Mouse (Mus musculus): ENCODE data around the gene Asl.
A peak's percentile ranks its signal among the peaks of the same experiment; 100 is the strongest.

Gene Asl

DNA sequence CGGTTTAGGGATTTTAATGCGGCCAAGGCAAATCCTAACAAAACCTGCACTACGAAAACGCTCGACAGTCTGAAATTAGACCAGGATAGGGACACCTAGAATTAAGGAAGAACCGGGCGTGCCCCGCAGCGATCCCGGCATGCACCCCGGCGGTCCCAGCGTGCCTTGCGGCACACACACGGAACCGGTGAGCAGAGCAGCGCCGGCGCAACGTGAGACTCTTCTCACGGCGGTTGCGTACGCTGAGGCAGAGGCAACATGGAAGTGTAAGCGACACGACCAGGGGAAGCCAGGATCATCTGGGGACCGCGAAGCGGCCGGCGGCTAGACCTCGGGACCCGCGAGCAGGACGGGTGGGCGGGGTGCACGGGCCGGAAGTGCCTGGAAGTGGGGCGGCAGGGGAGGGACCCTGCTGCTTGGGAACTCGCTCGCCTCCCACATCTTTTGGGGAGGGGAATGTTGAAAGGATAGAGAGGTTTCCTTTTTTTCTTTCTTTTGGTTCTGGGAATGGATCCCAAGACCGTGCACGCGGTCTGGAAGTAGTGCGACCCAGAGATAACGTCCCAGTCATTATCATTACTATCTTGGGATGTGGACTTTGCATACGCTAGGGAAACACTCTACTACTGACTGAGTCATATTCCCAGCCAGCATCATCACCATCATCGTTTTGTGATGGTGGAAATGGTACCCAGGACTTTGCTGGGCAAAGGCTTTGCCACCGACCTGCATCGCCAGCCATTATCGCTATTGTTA lies at the start of gene Asl, which contains the start of gene Crcp:
TSS of gene Asl (minus strand) at position 106 of the 756 bp plus-strand sequence.
TSS of gene Crcp (plus strand) at position 149 of the 756 bp plus-strand sequence.
- DNase-seq, result peak; percentile 89

DNA sequence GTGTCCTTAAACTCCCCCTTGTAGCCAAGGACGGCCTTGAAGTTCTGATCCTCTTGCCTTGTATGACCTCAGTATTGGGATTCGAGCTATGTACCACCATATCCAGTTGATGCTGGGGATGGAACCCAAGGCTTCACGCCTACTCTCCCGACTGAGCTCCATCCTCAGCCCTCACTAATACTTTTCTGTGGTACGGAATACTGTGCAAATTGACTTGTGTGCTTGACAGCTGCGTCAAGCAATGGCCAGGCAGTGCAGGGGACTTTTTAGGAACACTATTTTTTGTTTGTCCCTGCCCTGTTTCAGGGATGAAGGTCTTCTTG lies 49.7 kb upstream of the Asl start:
- DNase-seq, result no peak

DNA sequence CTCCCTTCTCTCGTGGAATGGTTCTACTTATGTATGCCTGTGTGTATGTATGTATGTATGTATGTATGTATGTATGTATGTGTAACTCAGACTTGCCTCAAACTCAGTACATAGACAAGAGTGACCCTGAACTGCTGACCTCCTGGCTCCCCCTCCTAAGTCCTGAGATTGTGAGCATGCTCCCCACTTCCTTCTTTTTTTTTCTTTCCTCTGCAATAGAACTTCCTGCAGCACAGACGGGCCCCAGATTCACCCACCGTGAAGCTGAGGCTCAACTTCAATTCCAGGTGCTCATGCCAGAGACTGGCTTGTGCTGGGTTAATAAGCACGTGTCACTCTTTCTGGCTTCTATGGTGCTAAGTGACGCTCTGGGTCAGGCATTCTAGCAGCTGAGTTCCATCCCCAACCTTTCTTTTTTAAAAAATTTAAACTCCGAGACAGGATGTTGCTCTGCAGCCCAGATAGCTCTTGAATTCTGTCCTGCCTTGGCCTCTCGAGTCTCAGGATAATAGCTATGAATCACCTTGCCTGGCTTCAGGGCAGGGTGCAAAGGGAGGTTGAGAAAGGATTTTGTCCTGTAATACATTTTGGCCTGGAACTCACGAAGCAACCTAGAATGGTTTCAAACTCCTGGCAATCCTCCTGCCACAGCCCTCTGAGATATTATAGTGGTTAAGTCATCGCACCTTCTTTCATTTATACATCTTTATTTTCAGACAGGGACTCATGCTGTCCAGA lies 49.2 kb upstream of the Asl start:
- no peak for DNase-seq

DNA sequence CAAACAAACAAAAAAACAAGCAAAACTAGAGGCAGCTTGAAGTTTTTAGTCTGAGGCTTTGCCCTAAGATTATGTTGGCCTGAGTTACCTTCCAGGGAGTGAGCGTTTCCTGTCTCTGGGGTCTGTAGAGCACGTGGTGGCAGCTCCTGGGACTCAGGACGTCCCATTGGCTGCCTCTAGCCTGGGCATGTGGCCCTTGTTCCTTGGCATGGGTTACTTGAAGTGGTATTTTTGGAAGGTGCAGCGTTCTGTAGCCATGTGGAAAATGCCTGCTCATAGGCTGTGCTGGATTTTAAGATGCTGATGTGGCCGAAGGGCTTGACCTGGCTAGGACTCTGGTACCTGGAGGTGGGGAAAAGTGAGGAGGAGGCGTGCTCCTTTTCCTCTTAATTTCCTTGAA lies 47.3 kb upstream of the Asl start:
- no peak for DNase-seq

DNA sequence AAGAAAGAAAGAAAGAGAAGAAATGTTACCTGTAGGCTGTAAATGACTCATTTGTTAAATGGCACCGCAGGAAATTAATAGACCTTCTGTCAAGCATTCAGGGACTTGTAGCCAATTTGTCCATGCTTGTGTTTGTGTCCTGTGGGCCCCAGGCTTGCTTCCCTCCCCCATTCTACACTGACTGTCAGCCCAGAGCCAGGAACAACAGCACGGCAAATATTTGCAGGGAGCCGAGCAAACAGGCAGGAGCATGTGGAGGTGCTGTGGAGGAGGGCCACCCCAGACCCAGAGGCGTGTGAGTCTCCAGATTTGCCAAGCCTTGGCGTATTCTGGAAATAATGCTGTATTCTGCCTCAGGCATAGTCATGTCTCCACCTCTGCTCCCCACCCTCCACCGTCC lies 45.4 kb upstream of the Asl start:
- DNase-seq, result no peak

DNA sequence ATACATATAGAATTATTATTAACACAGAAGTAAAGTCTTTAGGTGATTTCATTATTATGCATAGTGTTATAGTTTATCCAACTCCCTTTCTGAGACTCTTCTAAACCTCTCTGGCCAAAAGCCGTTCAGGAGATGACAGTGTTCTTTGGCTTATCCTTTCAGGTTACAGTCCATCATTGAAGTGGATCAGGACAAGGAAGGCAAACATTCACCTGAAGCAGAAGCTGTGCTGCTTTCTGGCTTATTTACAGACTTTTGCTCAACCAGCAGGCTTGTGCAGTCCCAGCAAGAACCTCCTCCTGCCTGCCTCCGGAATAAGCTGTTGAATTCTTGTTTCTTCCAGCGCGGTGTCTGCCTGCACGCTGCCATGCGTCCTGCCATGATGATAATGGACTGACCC lies 44.0 kb upstream of the Asl start, which contains the start of gene Tpst1:
TSS of gene Tpst1 (plus strand) at position 301 of the 400 bp plus-strand sequence.
- DNase-seq, result no peak

DNA sequence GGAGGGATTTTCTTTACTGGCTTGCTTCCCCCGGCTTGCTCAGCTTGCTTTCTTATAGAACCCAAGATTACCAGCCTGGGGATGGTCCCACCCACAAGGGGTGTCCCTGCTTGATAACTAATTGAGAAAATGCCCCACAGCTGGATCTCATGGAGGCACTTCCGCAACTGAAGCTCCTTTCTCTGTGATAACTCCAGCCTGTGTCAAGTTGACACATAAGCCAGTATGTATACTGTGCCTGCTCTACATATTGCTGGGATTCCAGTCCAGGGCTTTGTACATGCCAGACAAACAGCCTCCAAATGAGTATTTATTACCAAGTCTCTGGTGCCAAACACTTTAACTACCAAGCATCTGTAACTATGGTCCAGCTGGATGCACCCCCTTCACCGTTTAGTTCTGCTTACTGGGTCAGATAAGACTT lies 38.8 kb upstream of the Asl start:
- DNase-seq, result peak; percentile 41

DNA sequence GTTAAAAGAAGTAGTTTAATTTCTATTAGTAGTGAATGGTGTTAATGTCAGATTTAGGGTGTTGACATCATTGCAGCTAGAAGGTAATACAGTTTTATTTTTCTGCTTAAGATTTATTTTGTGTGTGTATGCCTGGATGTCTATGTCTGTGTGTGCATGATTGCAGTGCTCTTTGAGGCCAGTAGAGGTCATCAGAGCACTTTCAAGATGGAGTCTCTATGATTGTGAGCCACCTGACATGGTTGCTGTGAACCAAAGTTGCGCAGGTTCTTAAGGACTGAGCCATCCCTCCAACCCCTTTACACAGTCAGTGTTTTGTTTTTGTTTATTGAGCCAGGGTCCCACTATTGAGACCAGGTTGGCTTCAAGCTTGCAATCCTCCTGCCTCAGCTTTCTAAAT lies 36.5 kb upstream of the Asl start:
- no peak for DNase-seq

DNA sequence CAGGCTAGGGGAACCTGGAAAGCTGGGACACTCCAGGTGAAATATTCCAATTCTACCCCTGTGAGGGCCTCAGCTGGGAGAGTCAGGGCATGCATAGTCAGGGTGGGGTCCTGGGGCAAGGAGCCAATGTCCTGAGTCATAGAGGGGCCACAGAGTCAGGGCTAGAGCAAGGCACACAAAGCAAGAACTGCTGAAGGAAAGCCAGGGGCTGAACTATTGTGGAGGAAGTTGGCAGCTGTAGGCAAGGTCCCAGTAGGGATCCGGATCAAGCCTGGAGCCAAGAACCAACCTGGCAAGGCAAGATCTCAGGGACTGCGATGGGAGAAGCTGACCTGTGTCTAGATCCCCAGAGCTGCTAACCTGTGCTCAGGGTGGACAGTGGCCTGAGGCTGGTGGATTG lies 34.7 kb upstream of the Asl start:
- DNase-seq, result no peak

DNA sequence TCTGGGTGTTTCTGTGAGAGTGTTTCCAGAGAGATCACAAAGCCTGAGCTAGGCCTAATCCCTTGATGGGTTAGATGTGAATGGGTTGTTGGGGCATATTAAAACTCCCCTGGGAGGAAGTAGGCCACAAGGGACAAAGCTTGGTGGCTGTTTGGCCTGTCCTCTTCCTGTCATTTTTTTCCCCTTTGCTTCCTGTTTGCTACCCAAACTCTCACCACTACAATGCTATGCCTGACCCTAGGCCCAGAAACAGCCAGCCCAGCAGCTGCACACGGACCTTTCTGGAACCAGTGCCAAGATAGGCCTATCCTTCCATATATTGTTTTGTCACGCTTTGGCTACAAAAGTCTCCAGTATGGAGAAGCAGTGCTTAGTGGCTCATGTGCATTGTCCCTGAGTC lies 33.0 kb upstream of the Asl start:
- DNase-seq, result peak; percentile 63

DNA sequence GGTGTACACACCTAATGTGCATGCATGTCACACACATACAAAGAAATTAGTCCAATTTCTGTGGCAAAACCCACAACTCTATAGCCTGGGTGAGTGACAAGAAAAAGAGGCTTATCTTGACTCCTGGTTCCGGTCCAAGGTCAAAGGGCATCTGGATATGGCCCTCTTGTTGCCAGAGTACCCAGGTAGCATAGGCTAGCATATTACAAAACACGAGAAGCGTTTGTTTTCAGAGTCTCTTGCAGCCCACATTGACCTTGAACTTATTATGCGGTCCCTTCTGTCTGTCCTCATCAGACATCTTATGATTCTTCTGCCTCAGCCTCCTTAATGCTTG lies 31.2 kb upstream of the Asl start:
- no peak for DNase-seq

DNA sequence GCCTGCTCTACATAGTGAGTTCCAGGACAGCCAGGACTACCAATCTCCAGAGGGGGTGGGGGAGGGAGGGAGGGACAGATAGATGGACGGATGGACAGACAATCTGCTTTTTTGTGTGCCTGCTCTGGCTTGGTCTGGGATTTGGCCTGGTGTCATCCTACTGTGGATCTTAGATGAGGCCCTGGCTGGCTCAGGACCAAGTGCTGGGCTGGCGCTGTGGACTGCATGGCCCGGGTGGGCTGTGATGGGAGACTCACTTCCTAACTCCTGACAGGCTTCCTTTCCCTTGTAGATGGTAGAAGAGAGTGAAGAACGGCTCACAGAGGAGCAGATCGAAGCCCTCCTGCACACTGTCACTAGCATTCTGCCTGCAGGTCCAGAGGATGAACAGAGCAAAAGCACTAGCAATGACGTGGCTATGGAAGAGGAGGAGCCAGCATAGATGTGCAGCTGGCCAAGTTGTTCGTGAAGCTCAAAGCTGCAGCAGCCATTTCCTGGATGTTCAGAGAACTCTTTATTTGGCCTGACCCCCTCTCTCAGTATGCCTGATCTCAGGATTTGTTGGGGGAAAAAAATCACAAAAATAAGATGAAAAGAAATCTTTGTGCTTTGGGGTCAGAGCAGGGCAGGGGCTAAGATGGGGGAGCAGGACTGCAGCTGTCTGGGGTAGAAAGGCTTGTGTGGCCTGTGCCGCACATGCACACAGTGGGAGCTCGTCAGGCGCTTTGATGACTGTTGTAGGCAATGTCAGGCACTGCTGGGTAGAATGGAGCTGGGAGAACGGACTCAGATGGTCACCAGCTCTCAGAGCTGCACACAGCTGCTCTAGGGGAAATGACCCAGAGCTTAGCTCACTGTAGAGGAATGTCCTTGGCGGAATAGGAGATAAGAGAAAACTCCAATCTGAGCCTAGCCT lies 30.6 kb upstream of the Asl start:
- DNase-seq, result peak; percentile 58

DNA sequence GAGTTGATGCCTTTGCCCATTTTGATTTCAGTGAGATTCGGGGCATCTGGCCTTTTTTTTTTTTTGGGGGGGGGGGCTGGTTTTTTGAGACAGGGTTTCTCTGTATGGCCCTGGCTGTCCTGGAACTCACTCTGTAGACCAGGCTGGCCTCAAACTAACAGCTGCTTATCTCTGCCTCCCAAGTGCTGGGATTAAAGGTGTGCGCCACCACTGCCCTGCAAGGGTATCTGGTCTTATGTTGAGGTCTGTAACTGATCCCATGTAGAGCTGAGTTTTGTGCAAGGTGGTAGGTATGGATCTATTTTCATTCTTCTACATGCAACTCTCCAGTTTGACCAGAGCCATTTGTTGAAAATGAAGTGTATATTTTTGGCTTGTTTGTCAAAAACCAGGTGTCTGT lies 27.3 kb upstream of the Asl start:
- no peak for DNase-seq

DNA sequence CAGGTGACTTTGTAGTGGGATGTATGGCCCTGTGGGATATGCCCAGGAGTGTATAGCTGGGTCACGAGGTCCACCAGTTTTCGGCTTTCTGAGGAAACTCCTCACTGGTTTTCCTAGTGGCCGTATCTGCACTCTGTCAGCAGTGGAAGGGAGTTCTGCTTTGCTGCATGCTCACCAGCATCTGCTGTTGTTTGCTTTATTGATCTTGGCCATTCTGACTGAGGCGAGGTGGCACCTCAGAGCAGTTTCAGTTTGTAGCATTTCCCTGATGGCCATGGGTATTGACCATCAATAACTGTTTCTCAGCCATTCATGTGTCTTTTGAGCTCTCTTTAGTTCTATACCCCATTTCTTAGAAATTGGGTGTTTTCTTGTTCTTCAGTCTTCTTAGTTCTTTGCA lies 26.6 kb upstream of the Asl start:
- no peak for DNase-seq

DNA sequence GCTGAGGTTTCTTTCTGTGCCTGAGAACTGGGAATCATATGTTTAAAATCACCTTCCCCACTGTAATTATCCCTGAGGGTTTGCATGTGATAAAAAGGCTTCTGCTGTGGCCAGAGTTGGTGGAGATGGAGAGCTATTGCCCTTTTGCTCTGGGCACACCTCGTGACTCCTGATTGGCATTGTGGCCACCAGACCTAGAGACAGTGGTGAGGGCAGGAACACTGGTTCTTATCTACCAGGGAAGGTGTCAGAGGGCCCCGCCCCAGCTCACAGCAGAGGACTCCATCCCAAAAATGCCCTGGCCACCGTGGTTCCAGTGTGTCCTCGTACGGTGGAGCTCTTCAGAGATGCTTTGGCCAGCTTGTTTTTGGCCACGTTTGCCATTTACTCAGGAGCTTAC lies 23.9 kb upstream of the Asl start:
- no peak for DNase-seq

DNA sequence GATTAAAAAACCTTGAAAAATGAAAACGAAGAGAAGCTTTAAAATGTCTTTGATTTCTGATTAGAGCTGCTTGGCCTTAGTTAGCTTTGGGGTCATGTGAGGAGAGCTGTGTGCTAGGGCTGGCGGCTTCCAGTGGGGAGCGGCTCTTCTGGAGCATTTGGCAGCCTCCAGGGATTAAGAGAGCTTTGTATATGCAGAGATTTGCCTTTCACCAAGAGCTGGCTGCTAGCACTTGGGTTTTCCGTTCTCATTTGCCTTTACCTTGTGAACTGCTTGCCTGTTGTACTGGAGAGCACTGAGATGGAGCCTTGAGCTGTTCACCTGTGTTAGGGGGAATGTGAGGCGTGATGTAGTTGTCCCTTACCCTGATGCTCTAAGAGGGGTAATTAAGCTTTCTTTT lies 23.5 kb upstream of the Asl start:
- no peak for DNase-seq

DNA sequence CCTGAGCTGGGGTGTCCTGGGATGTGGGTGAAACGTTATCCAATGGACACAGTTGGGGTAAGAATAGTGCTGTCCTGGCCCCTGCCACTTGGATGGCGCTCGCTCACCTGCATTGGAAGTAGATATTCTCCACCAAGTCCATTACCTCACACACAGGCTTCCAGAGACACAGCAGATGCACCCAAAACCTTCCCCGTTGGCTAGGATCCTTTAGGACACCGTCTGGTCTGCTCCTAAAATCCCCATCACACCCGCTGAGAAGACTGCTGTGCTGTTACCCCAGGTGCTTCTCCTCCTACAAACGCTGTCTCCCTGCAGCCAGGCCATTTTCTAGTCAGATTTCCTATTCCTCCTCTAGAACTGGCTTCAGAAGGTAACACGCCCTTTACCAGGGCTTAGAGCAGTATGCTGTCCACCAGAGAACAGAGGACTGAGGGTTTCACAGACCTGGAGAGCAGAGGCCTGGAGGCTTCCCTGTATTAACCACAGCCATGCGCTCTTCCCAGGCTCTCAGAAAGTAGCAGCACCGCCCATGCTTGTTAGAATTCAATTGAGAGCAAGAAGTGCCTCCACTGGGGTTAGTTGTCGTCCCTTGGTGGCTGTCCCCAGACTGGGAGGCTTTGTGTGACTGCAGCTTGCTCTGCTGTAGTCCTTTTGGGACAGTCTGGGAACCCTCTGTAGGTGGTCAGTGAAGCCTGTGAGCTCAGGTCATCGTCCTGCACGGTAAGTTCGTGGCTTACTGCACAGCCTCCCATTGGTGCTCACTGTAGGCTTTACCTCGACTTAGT lies 22.2 kb upstream of the Asl start:
- DNase-seq, result no peak

DNA sequence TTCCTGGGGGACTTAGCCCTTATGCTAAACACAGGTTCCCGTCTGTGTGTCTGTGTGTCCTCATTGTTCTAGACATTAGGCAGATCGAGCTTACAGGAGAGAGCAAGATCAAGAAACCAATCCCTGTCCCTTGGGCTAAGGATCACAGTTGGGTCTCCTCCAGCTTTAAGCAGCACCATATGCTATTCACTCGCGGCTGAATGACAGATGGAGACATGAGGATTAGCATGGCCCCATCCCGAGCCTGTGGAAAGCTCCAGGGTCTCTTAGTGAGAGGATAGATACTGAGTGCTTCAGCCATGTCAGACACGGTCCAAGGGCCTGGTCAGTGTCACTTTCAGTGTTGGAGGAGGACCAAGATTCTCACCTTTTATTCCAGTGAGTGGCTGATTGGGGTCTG lies 21.4 kb upstream of the Asl start:
- DNase-seq, result no peak

DNA sequence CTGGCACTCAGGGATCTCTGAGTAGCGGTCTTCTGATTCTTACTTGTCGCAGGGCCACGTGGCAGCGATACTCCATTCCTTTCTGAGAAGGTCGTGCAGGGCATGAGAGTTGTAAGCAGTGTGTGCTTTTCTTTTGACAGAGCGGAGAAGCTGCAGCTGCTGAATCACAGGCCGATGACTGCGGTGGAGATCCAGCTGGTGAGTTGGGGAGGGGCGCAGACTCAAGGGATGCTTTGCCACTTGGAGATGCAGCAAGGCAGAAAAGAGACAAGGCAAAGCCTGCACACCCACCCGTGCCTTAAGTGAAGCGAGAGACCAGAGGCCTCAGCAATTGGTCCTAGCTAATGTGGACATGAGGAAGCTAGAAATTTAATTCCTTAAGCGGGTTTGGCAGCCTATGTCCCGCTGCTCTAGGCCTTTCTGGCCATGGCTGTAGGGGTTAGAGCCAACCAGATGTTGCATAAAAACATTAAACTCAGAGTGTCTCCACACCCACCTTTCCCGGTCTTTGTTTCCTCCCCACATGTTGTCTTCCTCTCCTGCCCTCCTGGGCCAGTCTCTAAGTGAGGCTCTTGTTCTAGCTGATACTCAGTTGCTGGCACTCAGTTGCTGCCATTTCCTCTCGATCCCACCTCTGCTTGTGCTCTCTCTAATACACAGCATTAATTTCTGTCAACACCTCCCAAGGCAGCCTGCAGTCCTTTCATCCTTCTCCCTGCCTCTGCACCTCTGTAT lies 19.9 kb upstream of the Asl start:
- DNase-seq, result peak; percentile 76

DNA sequence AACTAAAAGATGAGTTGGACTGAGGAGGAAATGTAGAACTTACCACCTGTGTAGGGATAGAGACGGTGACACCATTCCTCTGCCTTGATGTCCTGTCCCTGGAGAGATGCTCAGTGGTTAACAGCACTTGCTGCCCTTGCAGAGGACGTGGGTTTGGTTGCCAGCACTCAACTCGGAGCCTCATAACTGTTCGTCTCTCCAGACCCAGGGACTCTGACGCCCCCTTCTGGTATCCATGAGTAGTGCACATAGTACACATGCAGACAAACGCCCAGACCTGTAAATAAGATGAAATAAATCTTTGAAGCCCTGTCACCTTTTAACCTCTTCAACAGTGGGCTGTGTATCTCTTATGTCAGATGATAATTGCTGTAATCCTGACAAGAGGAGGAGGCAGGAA lies 18.0 kb upstream of the Asl start:
- DNase-seq, result no peak

DNA sequence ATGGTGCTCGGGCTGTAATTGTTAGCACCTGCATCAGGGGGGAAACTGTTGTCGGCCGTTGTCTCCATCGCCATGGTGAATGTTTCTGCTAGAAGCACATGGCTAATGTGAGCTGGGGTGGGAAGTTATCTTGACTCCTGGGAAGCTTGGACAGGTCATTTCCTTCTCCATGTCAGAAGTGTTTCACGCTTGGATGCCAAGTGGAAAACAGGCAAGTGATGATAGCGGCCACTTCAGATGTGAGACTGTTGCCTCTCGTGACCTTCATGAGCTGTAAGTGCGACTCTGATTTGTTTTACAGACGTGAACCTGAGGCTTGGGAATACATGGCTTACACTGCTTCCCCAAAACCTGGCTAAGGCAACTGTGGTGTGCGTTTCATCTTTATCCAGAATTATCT lies 17.5 kb upstream of the Asl start:
- DNase-seq, result no peak

DNA sequence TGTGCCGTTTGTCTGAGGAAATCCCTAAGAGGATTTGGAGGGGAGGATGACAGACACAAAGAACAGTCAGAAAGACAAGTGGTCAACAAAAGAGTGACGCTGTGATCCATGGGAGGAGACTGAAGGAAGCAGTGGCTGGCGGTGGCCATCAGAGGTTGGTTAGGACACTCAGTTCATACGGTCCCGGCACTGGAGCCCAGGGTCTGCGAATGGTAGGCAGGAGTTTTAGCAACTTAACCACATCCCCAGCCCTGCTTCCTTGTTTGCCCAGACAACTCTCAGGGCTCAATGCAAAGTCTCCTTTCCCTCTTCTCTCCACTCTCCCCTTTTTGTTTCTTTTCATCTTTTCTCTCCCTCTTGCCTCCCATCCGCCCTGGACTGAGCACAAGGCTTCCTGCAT lies 17.1 kb upstream of the Asl start:
- no peak for DNase-seq
